Comparison of ENCODE assay signal across 9 mouse cellular contexts in genomic region chr17:8388463-8388862, GRCm38 (mm10). TPM values are rescaled to one million over a fixed set of nuclear protein-coding genes. Genes with fewer than 3 reads are reported as not detected.
DNase-seq lines count a peak whose midpoint lies in the region; ATAC-seq and TF ChIP-seq lines count a peak whose summit lies in the region.
"Had no signal": no experiment of that assay in that cellular context is flagged by ENCODE, and none has a peak within 500 bp of the region (broad histone marks: within the 10 kb centered on the region; RNA-seq: fewer than 3 reads in every experiment).

No protein-coding gene starts in this region.

- H3K9me3 ChIP-seq in intestine, postnatal 0 days (ENCODE audit: control insufficient read depth), result no peaks in the 10 kb centered on the region
- H3K9me3 ChIP-seq in intestine, embryonic 16.5 days (ENCODE audit: control insufficient read depth, low read length), result no peaks in the 10 kb centered on the region
- no peaks in the 10 kb centered on the region for H3K9me3 ChIP-seq in forebrain, embryonic 13.5 days (replicated peaks)
- no peaks in the 10 kb centered on the region for H3K9me3 ChIP-seq in kidney, postnatal 0 days (replicated peaks; ENCODE audit: low read length)
- H3K9me3 ChIP-seq in midbrain, embryonic 13.5 days, result no peaks in the 10 kb centered on the region

- H3K4me3 ChIP-seq in intestine, postnatal 0 days (ENCODE audit: low read depth, low read length), result no peak overlapping the region
- H3K4me3 ChIP-seq in intestine, embryonic 16.5 days (ENCODE audit: low read length), result no peak overlapping the region
- H3K4me3 ChIP-seq in forebrain, embryonic 13.5 days, result peak overlapping the region; percentile 35
- no peak overlapping the region for H3K4me3 ChIP-seq in kidney, postnatal 0 days (replicated peaks; ENCODE audit: low read depth, low read length)
- peak overlapping the region; percentile 31 for H3K4me3 ChIP-seq in midbrain, embryonic 13.5 days (replicated peaks)

- peak; percentile 73 for TF ChIP-seq CTCF in intestine, postnatal 0 days (IDR thresholded peaks at IDR 0.05; ENCODE audit: low read depth)
- peak; percentile 71 for TF ChIP-seq CTCF in kidney, postnatal 0 days (IDR thresholded peaks at IDR 0.05; ENCODE audit: low read depth)

- peaks cover 28% of the 10 kb centered on the region for H3K27me3 ChIP-seq in intestine, postnatal 0 days (replicated peaks; ENCODE audit: control insufficient read depth, insufficient read depth, low read length)
- H3K27me3 ChIP-seq in intestine, embryonic 16.5 days (replicated peaks; ENCODE audit: control insufficient read depth, insufficient read depth, low read length), result peaks cover 19% of the 10 kb centered on the region
- peaks cover 44% of the 10 kb centered on the region for H3K27me3 ChIP-seq in forebrain, embryonic 13.5 days
- H3K27me3 ChIP-seq in kidney, postnatal 0 days (ENCODE audit: insufficient read depth, low read length), result peaks cover 26% of the 10 kb centered on the region; the same call in 1 of the 2 replicates
- H3K27me3 ChIP-seq in midbrain, embryonic 13.5 days, result peaks cover 43% of the 10 kb centered on the region

- no peak overlapping the region for H3K4me2 ChIP-seq in intestine, postnatal 0 days (replicated peaks; ENCODE audit: low read depth)
- H3K4me2 ChIP-seq in intestine, embryonic 16.5 days (ENCODE audit: low read depth, low read length), result no peak overlapping the region
- peak overlapping the region; percentile 59 for H3K4me2 ChIP-seq in forebrain, embryonic 13.5 days
- H3K4me2 ChIP-seq in kidney, postnatal 0 days (ENCODE audit: low read length), result no peak overlapping the region
- peak overlapping the region; percentile 53 for H3K4me2 ChIP-seq in midbrain, embryonic 13.5 days (replicated peaks)

- H3K4me1 ChIP-seq in intestine, postnatal 0 days (replicated peaks; ENCODE audit: control insufficient read depth, insufficient read depth, low read length), result no peaks in the 10 kb centered on the region
- H3K4me1 ChIP-seq in intestine, embryonic 16.5 days (ENCODE audit: control insufficient read depth, insufficient read depth, low read length), result no peaks in the 10 kb centered on the region
- H3K4me1 ChIP-seq in forebrain, embryonic 13.5 days, result peaks cover 13% of the 10 kb centered on the region
- H3K4me1 ChIP-seq in kidney, postnatal 0 days (replicated peaks; ENCODE audit: insufficient read depth, low read length), result peaks cover 3% of the 10 kb centered on the region; the same call in 1 of the 2 replicates
- H3K4me1 ChIP-seq in midbrain, embryonic 13.5 days (replicated peaks), result peaks cover 14% of the 10 kb centered on the region; the same call in 1 of the 2 replicates

- no peak overlapping the region for H3K9ac ChIP-seq in intestine, postnatal 0 days (ENCODE audit: low read depth, low read length)
- no peak overlapping the region for H3K9ac ChIP-seq in intestine, embryonic 16.5 days (ENCODE audit: low read depth, low read length)
- 0 out of 2 replicates have a peak overlapping the region, but pooled peaks have one; percentile 53 for H3K9ac ChIP-seq in forebrain, embryonic 13.5 days
- no peak overlapping the region for H3K9ac ChIP-seq in kidney, postnatal 0 days (ENCODE audit: low read depth, low read length)
- no peak overlapping the region for H3K9ac ChIP-seq in midbrain, embryonic 13.5 days (replicated peaks)

- H3K36me3 ChIP-seq in intestine, postnatal 0 days (ENCODE audit: control insufficient read depth, insufficient read depth), result no peaks in the 10 kb centered on the region
- H3K36me3 ChIP-seq in intestine, embryonic 16.5 days (ENCODE audit: control insufficient read depth, insufficient read depth, low read length), result no peaks in the 10 kb centered on the region
- H3K36me3 ChIP-seq in forebrain, embryonic 13.5 days (ENCODE audit: poor library complexity, severe bottlenecking), result no peaks in the 10 kb centered on the region
- H3K36me3 ChIP-seq in kidney, postnatal 0 days (ENCODE audit: insufficient read depth, low read length), result no peaks in the 10 kb centered on the region
- no peaks in the 10 kb centered on the region for H3K36me3 ChIP-seq in midbrain, embryonic 13.5 days

- DNase-seq in T-cell, adult 2 months (ENCODE audit: low spot score), result peak; percentile 34
- DNase-seq in kidney, postnatal 0 days (ENCODE audit: low spot score), result peak; percentile 67
- DNase-seq in thymus, postnatal 0 days (ENCODE audit: low spot score), result peak; percentile 50
- no peak for DNase-seq in adrenal gland, postnatal 4 days (ENCODE audit: low spot score in 2 of 2)

- 3% methylated on average over 13 of the region's 13 CpGs for WGBS in intestine, postnatal 0 days
- 1% methylated on average over 13 of the region's 13 CpGs for WGBS in intestine, embryonic 16.5 days
- WGBS in forebrain, embryonic 13.5 days, result 1% methylated on average over 13 of the region's 13 CpGs
- WGBS in kidney, postnatal 0 days, result 1% methylated on average over 13 of the region's 13 CpGs
- WGBS in midbrain, embryonic 13.5 days, result under 1% methylated on average over 13 of the region's 13 CpGs

- no peak for ATAC-seq in intestine, postnatal 0 days
- ATAC-seq in intestine, embryonic 16.5 days, result no peak
- peak; percentile 67; the same call in 1 of the 2 replicates for ATAC-seq in forebrain, embryonic 13.5 days
- ATAC-seq in kidney, postnatal 0 days (replicated peaks; ENCODE audit: low FRiP score, low read depth), result no peak
- ATAC-seq in midbrain, embryonic 13.5 days, result peak; percentile 53; the same call in 1 of the 2 replicates

- no peak overlapping the region for H3K27ac ChIP-seq in intestine, postnatal 0 days (ENCODE audit: low read depth, low read length)
- no peak overlapping the region for H3K27ac ChIP-seq in intestine, embryonic 16.5 days (ENCODE audit: low read length)
- no peak overlapping the region for H3K27ac ChIP-seq in forebrain, embryonic 13.5 days
- H3K27ac ChIP-seq in kidney, postnatal 0 days, result no peak overlapping the region
- H3K27ac ChIP-seq in midbrain, embryonic 13.5 days, result no peak overlapping the region

RNA-seq across cellular contexts. Expression of gene T2, which starts 32.7 kb away (rescaled TPM):
- polyA plus RNA-seq in intestine, postnatal 0 days (2015; fragmentation: Nextera tagmentation; extraction: Ambion mirVana), result 0.10 TPM in 1 of 2 replicates, not detected in the other
- polyA plus RNA-seq in intestine, embryonic 16.5 days (2015; fragmentation: Nextera tagmentation; extraction: Ambion mirVana), result 0.22 and 0.24 TPM in 2 replicates
- polyA plus RNA-seq in forebrain, embryonic 13.5 days (2015; fragmentation: Nextera tagmentation; extraction: Ambion mirVana), result 0.41 and 0.53 TPM in 2 replicates
- 0.46 and 0.50 TPM in 2 replicates for polyA plus RNA-seq in kidney, postnatal 0 days (2015; fragmentation: Nextera tagmentation; extraction: Ambion mirVana)
- polyA plus RNA-seq in midbrain, embryonic 13.5 days (2015; fragmentation: Nextera tagmentation; extraction: Ambion mirVana), result 0.46 and 0.66 TPM in 2 replicates
- 0.19 and 0.27 TPM in 2 replicates for polyA plus RNA-seq in thymus, postnatal 0 days (2015; fragmentation: Nextera tagmentation; extraction: Ambion mirVana)
- total RNA-seq in adrenal gland, postnatal 4 days (2021), result under 1 TPM in 1 of 2 experiments, not detected in 1; 0.25 TPM

RNA-seq across cellular contexts. Expression of gene T, which starts 45.8 kb away (rescaled TPM):
- 0.12 TPM in 1 of 2 replicates, not detected in the other for polyA plus RNA-seq in intestine, postnatal 0 days (2015; fragmentation: Nextera tagmentation; extraction: Ambion mirVana)
- 0.17 and 0.23 TPM in 2 replicates for polyA plus RNA-seq in intestine, embryonic 16.5 days (2015; fragmentation: Nextera tagmentation; extraction: Ambion mirVana)
- polyA plus RNA-seq in forebrain, embryonic 13.5 days (2015; fragmentation: Nextera tagmentation; extraction: Ambion mirVana), result 0.28 and 0.70 TPM in 2 replicates
- 0.17 TPM in 2 replicates for polyA plus RNA-seq in kidney, postnatal 0 days (2015; fragmentation: Nextera tagmentation; extraction: Ambion mirVana)
- 0.43 and 0.72 TPM in 2 replicates for polyA plus RNA-seq in midbrain, embryonic 13.5 days (2015; fragmentation: Nextera tagmentation; extraction: Ambion mirVana)
- polyA plus RNA-seq in thymus, postnatal 0 days (2015; fragmentation: Nextera tagmentation; extraction: Ambion mirVana), result 0.09 and 0.14 TPM in 2 replicates
- total RNA-seq in adrenal gland, postnatal 4 days (2021), result not detected
- total RNA-seq: layer of hippocampus, postnatal 36 days had no signal

RNA-seq across cellular contexts. Expression of gene Prr18, which starts 51.2 kb away (rescaled TPM):
- 0.35 and 0.39 TPM in 2 replicates for polyA plus RNA-seq in intestine, postnatal 0 days (2015; fragmentation: Nextera tagmentation; extraction: Ambion mirVana)
- polyA plus RNA-seq in intestine, embryonic 16.5 days (2015; fragmentation: Nextera tagmentation; extraction: Ambion mirVana), result 0.17 and 0.20 TPM in 2 replicates
- polyA plus RNA-seq in forebrain, embryonic 13.5 days (2015; fragmentation: Nextera tagmentation; extraction: Ambion mirVana), result 5.1 TPM in 2 replicates
- 0.20 and 0.28 TPM in 2 replicates for polyA plus RNA-seq in kidney, postnatal 0 days (2015; fragmentation: Nextera tagmentation; extraction: Ambion mirVana)
- polyA plus RNA-seq in midbrain, embryonic 13.5 days (2015; fragmentation: Nextera tagmentation; extraction: Ambion mirVana), result 7.9 and 9.1 TPM in 2 replicates
- polyA plus RNA-seq in thymus, postnatal 0 days (2015; fragmentation: Nextera tagmentation; extraction: Ambion mirVana), result 0.07 and 0.18 TPM in 2 replicates
- 1 to 10 TPM in 1 of 2 experiments, under 1 TPM in 1; 0.85 to 1.1 TPM for total RNA-seq in adrenal gland, postnatal 4 days (2021)

Comparison
In these comparisons a context has a peak if more than half of its experiments do, and no peak if none do; other contexts are left out.
1. ATAC-seq: peak in forebrain, embryonic 13.5 days (single experiment) and midbrain, embryonic 13.5 days (single experiment); none in intestine, postnatal 0 days (single experiment), intestine, embryonic 16.5 days (single experiment) and kidney, postnatal 0 days (single experiment).
2. H3K4me2 ChIP-seq: peak in forebrain, embryonic 13.5 days (single experiment) and midbrain, embryonic 13.5 days (single experiment); none in intestine, postnatal 0 days (single experiment), intestine, embryonic 16.5 days (single experiment) and kidney, postnatal 0 days (single experiment).
3. H3K4me3 ChIP-seq: peak in forebrain, embryonic 13.5 days (single experiment) and midbrain, embryonic 13.5 days (single experiment); none in intestine, postnatal 0 days (single experiment), intestine, embryonic 16.5 days (single experiment) and kidney, postnatal 0 days (single experiment).
4. DNase-seq: peak in T-cell, adult 2 months (single experiment), kidney, postnatal 0 days (single experiment) and thymus, postnatal 0 days (single experiment); none in adrenal gland, postnatal 4 days (0 of 2).